Mouse (Mus musculus) intestine, postnatal 0 days (tissue): ENCODE data around the gene Ugt1a8. TPM values are rescaled to one million over a fixed set of nuclear protein-coding genes. Genes with fewer than 3 reads are reported as not detected.

Experiments used
- ATAC-seq: fragments of 200-750 bp; cut with Nextera tagmentation; 2 replicates; pipeline ENCODE4 v1.8.0; 2017; ENCODE audit warnings: mild to moderate bottlenecking, moderate TSS enrichment, moderate library complexity
- H3K27ac ChIP-seq: fragments of 300-500 bp; sonication (generic); 2 replicates; pipeline ENCODE4 v1.5.1; 2014; ENCODE audit warnings: mild to moderate bottlenecking, low read depth, low read length, moderate library complexity
- H3K27me3 ChIP-seq: fragments of 300-500 bp; sonication (generic); replicated peaks from 2 replicates; pipeline ENCODE4 v1.6.1; 2014; ENCODE audit warnings: low read length, mixed read lengths; ENCODE audit not compliant: control insufficient read depth, insufficient read depth
- H3K36me3 ChIP-seq: fragments of 300-500 bp; sonication (generic); 2 replicates; pipeline ENCODE4 v1.6.1; 2014; ENCODE audit warnings: mild to moderate bottlenecking, moderate library complexity; ENCODE audit not compliant: control insufficient read depth, insufficient read depth
- H3K4me1 ChIP-seq: fragments of 300-500 bp; sonication (generic); replicated peaks from 2 replicates; pipeline ENCODE4 v1.6.1; 2014; ENCODE audit warnings: antibody characterized with exemption, low read length, mixed read lengths; ENCODE audit not compliant: control insufficient read depth, insufficient read depth
- H3K4me2 ChIP-seq: fragments of 300-500 bp; sonication (generic); replicated peaks from 2 replicates; pipeline ENCODE4 v1.6.1; 2014; ENCODE audit warnings: low read depth, mild to moderate bottlenecking, moderate library complexity
- H3K4me3 ChIP-seq: fragments of 300-500 bp; sonication (generic); 2 replicates; pipeline ENCODE4 v1.5.1; 2014; ENCODE audit warnings: low read depth, low read length
- H3K9ac ChIP-seq: fragments of 300-500 bp; sonication (generic); 2 replicates; pipeline ENCODE4 v1.6.1; 2014; ENCODE audit warnings: mild to moderate bottlenecking, low read depth, low read length
- H3K9me3 ChIP-seq: fragments of 300-500 bp; sonication (generic); 2 replicates; pipeline ENCODE4 v1.6.1; 2016; ENCODE audit warnings: mixed run types; ENCODE audit not compliant: control insufficient read depth
- CTCF ChIP-seq: sonication (generic); IDR thresholded peaks from 2 replicates; pipeline ENCODE4 v1.5.1; 2016; ENCODE audit warnings: low read depth, mild to moderate bottlenecking, control low read depth, antibody characterized with exemption, moderate library complexity
- WGBS: fragments of 180-500 bp; shearing (Covaris S2); extraction: QIAGEN DNeasy Blood & Tissue Kit; methylation state at CpG from one replicate; pipeline ENCODE4 v1.1.7; 2014; 5-methylcytosine and 5-hydroxymethylcytosine counted together
- polyA plus RNA-seq: library from polyadenylated mRNA; unstranded; fragments of >200 nt; fragmentation: Nextera tagmentation; extraction: Ambion mirVana; gene quantifications from 2 replicates; pipeline ENCODE4 v1.2.1, GENCODE M21; 2015

Gene Ugt1a8
- polyA plus RNA-seq, 1 experiment from 2014 or later, result 0.05 TPM

DNA sequence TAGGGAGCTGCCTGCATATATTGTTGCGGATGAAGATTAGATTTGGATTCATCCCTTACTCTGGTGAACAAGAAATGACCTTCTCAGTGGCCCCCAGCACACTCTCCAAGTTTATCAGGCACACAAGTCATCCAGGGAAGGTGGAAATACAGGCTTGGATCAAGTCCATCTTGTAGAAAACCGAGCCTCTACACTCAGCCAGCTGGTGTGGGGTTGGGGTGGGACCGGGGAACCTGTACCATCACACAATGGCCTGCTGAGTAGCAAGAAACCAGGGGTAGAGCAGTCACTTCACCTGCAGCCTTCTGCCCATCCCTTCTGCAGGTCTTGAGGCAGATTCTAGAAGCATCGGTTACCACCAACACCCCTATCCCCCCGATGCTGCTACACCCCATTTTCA is 147.0 kb downstream of the Ugt1a8 start:
- no peak for ATAC-seq
- TF ChIP-seq CTCF, result no peak
- WGBS, result 42% methylated on average over 5 of the region's 5 CpGs
- Histone ChIP-seq H3K4me1 (no peaks in the 10 kb centered on the region), H3K27ac (no peak overlapping the region), H3K9ac (no peak overlapping the region), H3K9me3 (peaks cover 54% of the 10 kb centered on the region), H3K4me2 (no peak overlapping the region), H3K4me3 (no peak overlapping the region), H3K27me3 (no peaks in the 10 kb centered on the region), H3K36me3 (no peaks in the 10 kb centered on the region)

DNA sequence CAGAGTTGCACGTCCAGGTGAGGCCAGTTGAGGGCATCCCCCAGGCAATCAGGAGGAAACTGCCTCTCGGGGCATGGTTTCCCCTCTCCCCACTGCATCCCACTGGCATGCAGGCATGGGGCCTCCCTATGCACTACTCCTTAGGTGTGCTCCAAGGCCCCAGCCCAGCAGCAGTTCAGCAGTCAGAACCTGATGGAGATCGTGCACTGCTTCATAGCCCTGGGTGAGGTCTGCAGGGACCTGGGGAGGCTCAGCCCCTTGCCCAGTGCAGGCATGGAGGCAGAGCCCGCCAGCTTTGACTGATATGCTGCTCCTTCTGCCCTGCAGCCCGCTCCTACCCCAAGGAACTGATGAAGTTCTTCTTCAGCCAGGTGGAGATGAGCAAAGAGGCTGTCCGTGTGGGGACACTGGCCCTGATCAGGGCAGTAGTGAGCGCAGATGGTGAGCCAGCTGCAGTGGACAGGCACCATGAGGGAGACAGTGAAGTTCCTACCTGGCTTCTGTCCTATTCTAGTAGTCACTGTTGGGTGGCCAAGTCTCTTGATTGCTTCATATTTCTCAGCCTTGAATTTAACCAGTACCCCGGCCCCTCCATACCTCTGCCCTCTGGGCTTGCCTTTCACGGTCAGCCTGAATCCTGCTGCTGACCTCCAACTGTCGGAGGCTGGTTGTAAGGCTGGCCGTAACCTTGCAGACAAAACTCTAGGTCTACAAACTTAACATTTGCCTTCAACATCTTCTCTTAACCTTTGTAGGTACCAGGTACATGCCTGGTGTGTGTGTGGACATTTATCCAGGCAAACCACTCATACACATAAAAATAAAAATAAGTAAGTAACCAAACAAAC is 147.7 kb downstream of the Ugt1a8 start:
- Histone ChIP-seq H3K4me2 (no peak overlapping the region), H3K27ac (no peak overlapping the region), H3K9ac (no peak overlapping the region), H3K4me1 (no peaks in the 10 kb centered on the region), H3K36me3 (no peaks in the 10 kb centered on the region), H3K9me3 (peaks cover 50% of the 10 kb centered on the region), H3K4me3 (no peak overlapping the region), H3K27me3 (no peaks in the 10 kb centered on the region)
- TF ChIP-seq CTCF, result no peak
- no peak for ATAC-seq
- WGBS, result 64% methylated on average over 11 of the region's 11 CpGs

DNA sequence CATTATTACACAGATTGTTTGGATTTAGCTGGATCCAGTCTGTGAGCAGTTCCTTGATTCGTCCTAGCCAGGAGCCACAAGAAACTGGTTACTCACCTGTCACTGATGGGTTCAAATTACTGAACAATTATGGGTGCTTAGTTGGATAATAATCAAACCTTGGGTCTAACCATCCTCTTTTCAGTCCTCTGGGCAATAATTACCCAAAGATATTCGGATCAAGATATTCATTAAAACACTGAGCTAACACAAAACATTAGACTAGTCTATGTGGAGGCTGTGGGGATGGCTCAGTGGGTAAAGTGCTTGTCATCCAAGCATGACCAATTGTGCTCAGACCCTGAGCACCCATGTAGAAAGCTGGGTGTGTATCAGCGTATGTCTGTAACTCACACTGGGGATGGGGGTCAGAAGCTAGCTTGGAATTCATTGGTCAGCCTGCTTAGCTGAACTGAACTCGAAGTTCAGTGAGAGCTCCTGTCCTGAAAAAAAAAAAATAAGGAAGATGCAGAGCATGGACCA is 148.3 kb downstream of the Ugt1a8 start:
- WGBS, result 60% methylated on average over 4 of the region's 4 CpGs
- Histone ChIP-seq H3K4me2 (no peak overlapping the region), H3K9me3 (peaks cover 52% of the 10 kb centered on the region), H3K36me3 (no peaks in the 10 kb centered on the region), H3K4me3 (no peak overlapping the region), H3K9ac (no peak overlapping the region), H3K27ac (no peak overlapping the region), H3K27me3 (no peaks in the 10 kb centered on the region), H3K4me1 (no peaks in the 10 kb centered on the region)
- TF ChIP-seq CTCF, result no peak
- ATAC-seq, result no peak

DNA sequence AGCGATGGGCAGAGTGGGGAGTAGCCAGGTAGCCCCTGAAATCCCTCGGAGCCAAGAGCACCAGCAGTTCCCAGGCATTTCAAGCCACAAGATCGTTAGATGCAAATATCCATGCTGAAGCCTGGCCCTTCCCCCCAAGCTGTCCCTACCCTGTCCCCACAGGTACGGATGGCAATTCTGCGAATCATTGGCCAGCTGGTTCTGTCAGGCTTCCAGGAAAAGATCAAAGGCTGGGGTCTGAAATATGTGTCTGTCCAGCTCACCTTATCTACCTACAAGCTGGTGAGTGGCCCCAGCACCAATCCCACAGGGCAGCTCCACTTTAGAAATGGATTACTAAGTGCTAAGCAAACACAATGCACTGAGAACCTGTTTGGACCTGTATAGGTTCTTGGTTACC is 149.7 kb downstream of the Ugt1a8 start:
- no peak overlapping the region for H3K4me2 ChIP-seq
- H3K4me3 ChIP-seq, result no peak overlapping the region
- no peak overlapping the region for H3K27ac ChIP-seq
- no peak overlapping the region for H3K9ac ChIP-seq
- ATAC-seq, result peak; percentile 8
- peaks cover 41% of the 10 kb centered on the region for H3K9me3 ChIP-seq
- no peaks in the 10 kb centered on the region for H3K36me3 ChIP-seq
- no peak for TF ChIP-seq CTCF
- WGBS, result 75% methylated on average over 5 of the region's 5 CpGs
- no peaks in the 10 kb centered on the region for H3K4me1 ChIP-seq
- H3K27me3 ChIP-seq, result no peaks in the 10 kb centered on the region

DNA sequence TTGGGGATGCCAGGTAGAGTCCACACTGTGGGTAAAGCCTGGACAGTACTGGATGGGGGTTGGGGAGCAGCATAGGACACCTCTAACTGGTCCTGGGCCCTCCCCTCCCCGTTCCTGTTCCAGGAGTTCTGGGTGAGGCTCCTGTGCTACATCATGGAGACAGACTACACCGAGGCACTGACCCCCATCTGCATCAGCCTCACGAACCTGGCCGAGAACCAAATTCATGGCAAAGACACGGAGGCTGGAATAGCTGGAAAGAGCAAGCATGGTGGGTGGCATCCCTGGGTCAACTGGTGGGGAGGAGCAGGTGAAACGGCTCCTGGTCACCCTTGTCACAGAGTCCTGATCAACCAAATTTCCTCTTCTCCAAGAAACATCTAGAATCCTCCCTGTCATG is 151.2 kb downstream of the Ugt1a8 start:
- no peaks in the 10 kb centered on the region for H3K36me3 ChIP-seq
- WGBS, result 77% methylated on average over 6 of the region's 6 CpGs
- no peak overlapping the region for H3K9ac ChIP-seq
- no peak overlapping the region for H3K27ac ChIP-seq
- no peak overlapping the region for H3K4me3 ChIP-seq
- H3K4me1 ChIP-seq, result no peaks in the 10 kb centered on the region
- H3K27me3 ChIP-seq, result no peaks in the 10 kb centered on the region
- H3K9me3 ChIP-seq, result peaks cover 41% of the 10 kb centered on the region
- TF ChIP-seq CTCF, result no peak
- no peak overlapping the region for H3K4me2 ChIP-seq
- ATAC-seq, result no peak

DNA sequence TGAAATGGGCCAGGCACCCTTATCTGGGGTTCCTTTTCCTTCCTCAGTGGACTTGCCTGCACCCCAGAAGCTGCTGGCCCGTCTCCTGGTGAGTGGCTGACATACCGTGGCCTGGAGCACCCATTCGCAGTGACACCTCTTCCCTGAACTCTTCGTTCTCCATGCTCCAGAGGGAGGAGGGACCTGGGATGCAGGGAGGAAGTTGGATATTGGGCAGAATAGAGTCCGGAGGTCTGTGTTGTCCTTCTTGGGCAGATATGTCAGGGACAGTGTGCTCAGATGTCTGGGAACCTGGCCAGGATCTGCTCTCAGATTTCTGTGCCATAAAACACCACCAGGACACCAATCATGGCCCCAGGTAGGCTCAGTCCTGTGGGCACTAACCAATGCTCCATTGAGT is 152.5 kb downstream of the Ugt1a8 start:
- H3K9ac ChIP-seq, result no peak overlapping the region
- peaks cover 34% of the 10 kb centered on the region for H3K9me3 ChIP-seq
- H3K4me1 ChIP-seq, result no peaks in the 10 kb centered on the region
- H3K4me2 ChIP-seq, result no peak overlapping the region
- no peak for ATAC-seq
- 72% methylated on average over 5 of the region's 5 CpGs for WGBS
- H3K36me3 ChIP-seq, result no peaks in the 10 kb centered on the region
- TF ChIP-seq CTCF, result no peak
- no peak overlapping the region for H3K4me3 ChIP-seq
- no peak overlapping the region for H3K27ac ChIP-seq
- no peaks in the 10 kb centered on the region for H3K27me3 ChIP-seq
